Mouse (Mus musculus) limb, embryonic 11.5 days (tissue): ENCODE measurements around the gene Kif17. TPM values are rescaled to one million over a fixed set of nuclear protein-coding genes. Genes with fewer than 3 reads are reported as not detected.

ENCODE experiments used
- ATAC-seq: fragments of 200-750 bp; cut with Nextera tagmentation; 2 replicates; pipeline ENCODE4 v1.8.0; 2017; ENCODE audit warnings: low read depth; ENCODE audit not compliant: insufficient number of reproducible peaks, low FRiP score, low TSS enrichment
- DNase-seq: peaks from one replicate; pipeline ENCODE4 v3.0.0-alpha.2; 2015; ENCODE audit warnings: low spot score
- H3K27ac ChIP-seq: fragments of 300-500 bp; sonication (generic); replicated peaks from 2 replicates; pipeline ENCODE4 v1.5.1; 2014; ENCODE audit warnings: low read depth, mild to moderate bottlenecking, low read length
- H3K27me3 ChIP-seq: fragments of 300-500 bp; sonication (generic); 2 replicates; pipeline ENCODE4 v1.6.1; 2014; ENCODE audit warnings: mild to moderate bottlenecking, low read length, mixed read lengths; ENCODE audit not compliant: control insufficient read depth, insufficient read depth
- H3K36me3 ChIP-seq: fragments of 300-500 bp; sonication (generic); 2 replicates; pipeline ENCODE4 v1.6.1; 2014; ENCODE audit warnings: mild to moderate bottlenecking, low read length, moderate library complexity, mixed read lengths; ENCODE audit not compliant: control insufficient read depth, insufficient read depth
- H3K4me1 ChIP-seq: fragments of 300-500 bp; sonication (generic); 2 replicates; pipeline ENCODE4 v1.6.1; 2014; ENCODE audit warnings: low read length, mixed read lengths; ENCODE audit not compliant: control insufficient read depth, insufficient read depth
- H3K4me2 ChIP-seq: fragments of 300-500 bp; sonication (generic); 2 replicates; pipeline ENCODE4 v1.6.1; 2014; ENCODE audit warnings: low read depth, mild to moderate bottlenecking, moderate library complexity; ENCODE audit not compliant: severe bottlenecking
- H3K4me3 ChIP-seq: fragments of 300-500 bp; sonication (generic); 2 replicates; pipeline ENCODE4 v1.5.1; 2014; ENCODE audit warnings: low read depth, low read length
- H3K9ac ChIP-seq: fragments of 300-500 bp; sonication (generic); 2 replicates; pipeline ENCODE4 v1.6.1; 2014; ENCODE audit warnings: mild to moderate bottlenecking, low read length
- H3K9me3 ChIP-seq: fragments of 300-500 bp; sonication (generic); 2 replicates; pipeline ENCODE4 v1.6.1; 2016; ENCODE audit warnings: low read length; ENCODE audit not compliant: control insufficient read depth
- WGBS: fragments of 180-500 bp; shearing (Covaris S2); extraction: QIAGEN DNeasy Blood & Tissue Kit; methylation state at CpG from one replicate; pipeline ENCODE4 v1.1.7; 2014; 5-methylcytosine and 5-hydroxymethylcytosine counted together
- polyA plus RNA-seq: library from polyadenylated mRNA; unstranded; fragments of >200 nt; fragmentation: Nextera tagmentation; extraction: Ambion mirVana; gene quantifications from 2 replicates; pipeline ENCODE4 v1.2.1, GENCODE M21; 2014

Kif17 gene
- polyA plus RNA-seq, result 0.68 and 0.70 TPM in 2 replicates

DNA sequence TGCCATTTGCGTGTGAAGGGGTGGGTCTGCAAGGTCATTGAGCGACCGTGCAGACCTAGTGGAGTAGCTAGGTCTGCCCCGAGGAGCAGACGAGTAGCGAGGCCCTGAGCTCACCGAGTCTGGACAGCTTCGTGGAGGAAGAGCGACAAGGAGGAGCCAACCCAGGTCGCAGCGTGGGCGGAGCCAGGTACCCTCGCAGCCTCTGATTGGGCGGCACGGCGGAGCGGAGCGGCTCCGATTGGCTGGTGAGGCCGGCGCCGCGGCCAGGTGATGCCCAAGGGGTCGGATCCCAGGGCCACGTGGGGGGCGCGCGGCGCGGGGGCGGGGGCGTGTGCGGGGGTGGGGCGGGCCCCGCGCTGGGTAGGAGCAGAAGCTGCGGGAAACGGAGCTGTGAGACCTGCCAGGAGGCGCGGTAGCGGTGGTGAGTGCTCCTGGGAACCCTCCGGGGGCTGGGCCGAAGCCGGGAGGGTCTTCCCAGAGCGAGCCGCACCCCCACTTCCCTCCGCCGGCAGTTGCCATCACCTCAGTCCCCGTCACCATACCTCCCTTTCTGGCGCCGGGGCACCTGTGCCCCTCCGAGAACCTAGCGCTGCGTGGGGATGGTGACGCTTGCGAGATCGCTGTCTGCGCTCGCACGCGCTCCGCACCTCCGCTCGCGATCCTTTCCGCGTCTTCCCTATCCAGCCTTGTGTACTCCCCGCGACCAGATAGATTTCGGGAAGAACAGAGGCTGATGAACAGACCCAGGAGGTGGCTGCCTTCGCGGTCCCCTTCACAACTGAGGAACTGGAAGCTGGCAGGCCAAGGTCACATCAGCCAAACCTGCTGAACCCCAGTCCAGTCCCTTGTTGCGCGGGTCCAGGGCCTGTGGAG, at the start of gene Kif17, which contains the start of gene Sh2d5:
TSS of gene Kif17 (plus strand) at position 348 of the 873 bp plus-strand sequence.
TSS of gene Sh2d5 (plus strand) at position 316 of the 873 bp plus-strand sequence.
- no peaks in the 10 kb centered on the region for H3K9me3 ChIP-seq
- H3K4me3 ChIP-seq, result peak within 1 kb of the TSS; percentile 49
- peak within 1 kb of the TSS; percentile 34; the same call in 1 of the 2 replicates for H3K9ac ChIP-seq
- peak within 1 kb of the TSS; percentile 93 for H3K4me2 ChIP-seq
- H3K27ac ChIP-seq, result no peak within 1 kb of the TSS
- peaks cover 35% of the 10 kb centered on the region for H3K4me1 ChIP-seq
- H3K27me3 ChIP-seq, result peaks cover 20% of the 10 kb centered on the region
- H3K36me3 ChIP-seq, result peaks cover 10% of the 10 kb centered on the region
- WGBS, result 1% methylated on average over 61 of the region's 74 CpGs
- peak; percentile 80 for ATAC-seq
- DNase-seq, result peak; percentile 89

DNA sequence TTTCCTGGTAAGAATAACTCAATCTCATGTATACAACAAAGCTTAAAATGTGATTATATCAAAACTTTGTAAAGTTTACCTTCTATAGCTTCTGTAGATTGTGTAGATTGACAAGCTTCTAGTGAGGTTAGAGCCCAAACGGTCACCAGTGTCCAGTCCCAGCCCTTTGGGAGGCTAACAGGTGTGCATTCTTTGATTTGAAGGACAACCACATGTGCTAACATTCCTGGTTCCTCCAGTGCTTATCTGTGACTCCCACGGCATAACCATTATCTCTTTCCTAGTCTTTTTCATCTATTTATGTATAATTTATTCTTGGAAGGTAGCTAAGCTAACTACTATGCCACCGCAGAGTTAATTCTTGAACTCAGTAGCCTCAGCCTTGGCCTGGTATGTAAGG, 49.5 kb upstream of the Kif17 start:
- Histone ChIP-seq H3K9me3 (no peaks in the 10 kb centered on the region), H3K9ac (no peak overlapping the region), H3K27ac (no peak overlapping the region), H3K27me3 (no peaks in the 10 kb centered on the region), H3K4me3 (no peak overlapping the region), H3K4me2 (no peak overlapping the region), H3K4me1 (no peaks in the 10 kb centered on the region), H3K36me3 (peaks cover 33% of the 10 kb centered on the region; the same call in 1 of the 2 replicates)
- 87% methylated on average over 3 of the region's 3 CpGs for WGBS
- no peak for ATAC-seq
- no peak for DNase-seq

DNA sequence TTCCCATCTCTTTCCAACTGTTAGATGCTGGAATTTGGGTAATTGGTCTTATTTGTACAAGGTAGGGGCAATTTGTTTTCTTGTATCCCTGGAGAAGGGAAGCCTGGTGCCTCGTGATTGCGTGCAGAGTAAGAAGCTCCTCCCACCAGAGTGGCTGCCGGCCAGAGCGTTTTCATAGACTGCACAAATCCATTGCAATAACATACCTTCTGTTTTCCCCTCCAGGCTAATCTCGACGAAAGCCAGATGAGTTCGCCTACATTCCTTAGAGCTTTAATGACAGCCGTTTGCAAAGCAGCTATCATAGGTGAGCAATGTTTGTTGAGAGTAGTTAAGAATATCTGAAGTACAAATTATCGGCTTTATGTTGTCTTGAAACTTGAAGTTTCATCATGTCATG, 48.5 kb upstream of the Kif17 start:
- Histone ChIP-seq H3K9me3 (no peaks in the 10 kb centered on the region), H3K27ac (no peak overlapping the region), H3K4me3 (no peak overlapping the region), H3K27me3 (no peaks in the 10 kb centered on the region), H3K9ac (no peak overlapping the region), H3K4me1 (no peaks in the 10 kb centered on the region), H3K4me2 (no peak overlapping the region), H3K36me3 (peaks cover 27% of the 10 kb centered on the region; the same call in 1 of the 2 replicates)
- DNase-seq, result no peak
- ATAC-seq, result no peak
- WGBS, result 79% methylated on average over 9 of the region's 9 CpGs

DNA sequence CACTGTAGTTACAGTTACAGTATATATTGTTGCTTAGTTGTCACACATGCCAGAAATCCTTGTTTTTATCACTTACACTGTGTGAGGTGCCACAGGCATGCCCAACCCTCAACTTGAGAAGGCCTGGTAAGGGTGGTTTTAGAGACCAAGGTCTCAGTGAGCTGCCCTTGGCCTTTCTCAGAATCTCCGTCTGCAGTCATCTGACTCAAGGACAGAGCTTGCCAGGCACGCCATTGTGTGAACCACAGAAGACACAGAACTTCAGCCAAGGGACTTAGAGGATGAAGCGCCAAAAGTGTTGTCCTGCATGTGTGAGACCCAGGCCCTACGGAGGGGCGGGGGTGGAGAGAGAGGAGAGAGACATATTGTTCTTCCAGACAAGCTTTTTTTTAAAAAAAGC, 40.1 kb upstream of the Kif17 start:
- WGBS, result 91% methylated on average over 5 of the region's 5 CpGs
- H3K27ac ChIP-seq, result no peak overlapping the region
- no peaks in the 10 kb centered on the region for H3K27me3 ChIP-seq
- peaks cover 5% of the 10 kb centered on the region; the same call in 1 of the 2 replicates for H3K36me3 ChIP-seq
- no peaks in the 10 kb centered on the region for H3K9me3 ChIP-seq
- no peak overlapping the region for H3K9ac ChIP-seq
- H3K4me3 ChIP-seq, result no peak overlapping the region
- no peak for DNase-seq
- no peak overlapping the region for H3K4me2 ChIP-seq
- no peak for ATAC-seq
- no peaks in the 10 kb centered on the region for H3K4me1 ChIP-seq

DNA sequence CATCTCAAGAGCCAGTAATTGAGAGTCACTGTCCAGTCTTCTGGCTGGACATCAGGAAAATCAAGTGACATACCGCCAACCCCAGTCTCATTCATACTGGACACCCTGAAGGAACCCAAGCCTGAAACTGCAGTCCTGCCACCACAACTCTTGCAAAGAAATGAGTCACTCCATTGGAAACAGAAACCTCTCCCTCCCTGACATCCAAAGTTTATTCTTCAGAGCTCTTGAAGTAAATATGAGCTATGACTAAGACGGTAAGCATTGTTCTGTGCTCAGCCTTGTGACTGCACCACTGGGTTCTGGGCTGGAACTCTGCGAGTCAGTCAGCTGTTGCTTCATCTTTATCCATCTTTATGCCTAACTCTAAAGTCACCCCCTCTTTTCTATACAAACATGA, 36.4 kb upstream of the Kif17 start:
- no peak for DNase-seq
- no peak for ATAC-seq
- Histone ChIP-seq H3K27me3 (no peaks in the 10 kb centered on the region), H3K9me3 (no peaks in the 10 kb centered on the region), H3K4me1 (peaks cover 7% of the 10 kb centered on the region), H3K4me2 (no peak overlapping the region), H3K9ac (no peak overlapping the region), H3K4me3 (no peak overlapping the region), H3K27ac (no peak overlapping the region), H3K36me3 (peaks cover 5% of the 10 kb centered on the region; the same call in 1 of the 2 replicates)
- 85% methylated on average over 3 of the region's 3 CpGs for whole genome bisulfite sequencing

DNA sequence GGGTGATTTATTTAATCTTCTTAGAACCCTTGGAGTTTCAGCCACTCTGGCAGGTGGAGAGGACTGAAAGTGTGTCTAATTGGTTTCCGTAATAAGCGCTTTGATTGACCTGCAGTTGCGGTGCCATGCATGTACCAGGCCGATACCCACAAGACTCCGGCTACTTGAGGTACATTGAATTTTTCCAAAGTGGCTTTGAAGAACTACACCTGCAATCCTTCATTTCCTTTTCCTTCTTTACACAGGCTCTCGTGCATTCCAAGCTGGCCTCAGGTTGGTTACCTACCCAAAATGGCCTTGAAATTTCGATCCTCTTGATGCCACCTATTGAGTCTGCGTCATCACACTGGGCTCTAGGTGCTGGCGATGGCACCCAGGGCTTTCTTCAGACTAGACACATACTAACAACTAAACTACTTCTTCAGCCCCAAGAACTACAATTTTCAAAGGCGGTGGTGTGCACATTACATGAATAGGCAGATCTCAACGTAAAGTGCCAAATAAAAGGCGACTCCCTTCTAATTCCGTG, 34.5 kb upstream of the Kif17 start:
- DNase-seq (no peak), ATAC-seq (no peak)
- no peaks in the 10 kb centered on the region for H3K9me3 ChIP-seq
- H3K4me1 ChIP-seq, result peaks cover 7% of the 10 kb centered on the region
- peak overlapping the region; percentile 79 for H3K4me2 ChIP-seq
- no peaks in the 10 kb centered on the region for H3K27me3 ChIP-seq
- 50% methylated on average over 13 of the region's 13 CpGs for WGBS
- peak overlapping the region; percentile 97 for H3K27ac ChIP-seq
- no peaks in the 10 kb centered on the region for H3K36me3 ChIP-seq
- peak overlapping the region; percentile 94 for H3K4me3 ChIP-seq
- peak overlapping the region; percentile 97 for H3K9ac ChIP-seq

DNA sequence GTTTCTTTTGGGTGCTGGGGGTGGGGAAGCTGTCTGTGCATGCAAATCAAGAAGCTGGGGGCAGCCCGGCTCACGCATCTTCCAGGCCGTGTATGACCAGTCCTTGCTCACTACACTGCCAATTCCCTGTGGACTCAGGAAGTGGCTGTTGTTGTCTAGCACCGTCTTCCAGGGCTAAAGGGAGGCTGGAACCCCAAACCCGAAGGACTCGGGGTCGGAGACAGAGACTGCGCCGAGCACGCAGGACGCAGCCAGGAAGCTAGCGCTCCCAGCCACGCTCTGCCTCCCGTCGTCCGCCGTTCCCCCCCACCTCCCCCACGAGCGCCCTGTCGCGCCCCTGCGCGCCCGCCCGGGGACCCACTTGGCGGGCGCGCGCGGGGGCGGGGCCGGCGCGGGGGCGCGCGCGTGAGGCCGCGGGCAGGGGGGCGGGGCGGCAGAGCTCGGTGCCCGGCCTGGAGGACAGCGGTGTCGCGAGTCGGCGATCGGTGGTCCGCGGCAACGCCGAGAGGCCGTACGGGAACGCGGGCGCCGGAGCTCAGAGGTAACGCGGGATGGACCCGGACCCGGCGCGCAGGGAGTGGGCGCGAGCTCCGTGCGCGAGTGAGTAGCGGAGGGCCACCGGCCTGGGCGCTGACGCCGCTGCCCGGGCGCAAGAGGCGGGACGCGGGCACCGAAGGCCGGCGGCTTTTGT, 33.9 kb upstream of the Kif17 start, which contains the start of gene Hp1bp3:
TSS of gene Hp1bp3 (plus strand) at position 97 of the 691 bp plus-strand sequence.
- H3K9me3 ChIP-seq, result no peaks in the 10 kb centered on the region
- H3K4me1 ChIP-seq, result peaks cover 7% of the 10 kb centered on the region
- no peaks in the 10 kb centered on the region for H3K36me3 ChIP-seq
- peak within 1 kb of the TSS; percentile 94 for H3K4me3 ChIP-seq
- peak within 1 kb of the TSS; percentile 97 for H3K27ac ChIP-seq
- H3K4me2 ChIP-seq, result peak within 1 kb of the TSS; percentile 84
- peak; percentile 61 for ATAC-seq
- peak; percentile 85 for DNase-seq
- H3K27me3 ChIP-seq, result no peaks in the 10 kb centered on the region
- H3K9ac ChIP-seq, result peak within 1 kb of the TSS; percentile 97
- WGBS, result under 1% methylated on average over 33 of the region's 84 CpGs

DNA sequence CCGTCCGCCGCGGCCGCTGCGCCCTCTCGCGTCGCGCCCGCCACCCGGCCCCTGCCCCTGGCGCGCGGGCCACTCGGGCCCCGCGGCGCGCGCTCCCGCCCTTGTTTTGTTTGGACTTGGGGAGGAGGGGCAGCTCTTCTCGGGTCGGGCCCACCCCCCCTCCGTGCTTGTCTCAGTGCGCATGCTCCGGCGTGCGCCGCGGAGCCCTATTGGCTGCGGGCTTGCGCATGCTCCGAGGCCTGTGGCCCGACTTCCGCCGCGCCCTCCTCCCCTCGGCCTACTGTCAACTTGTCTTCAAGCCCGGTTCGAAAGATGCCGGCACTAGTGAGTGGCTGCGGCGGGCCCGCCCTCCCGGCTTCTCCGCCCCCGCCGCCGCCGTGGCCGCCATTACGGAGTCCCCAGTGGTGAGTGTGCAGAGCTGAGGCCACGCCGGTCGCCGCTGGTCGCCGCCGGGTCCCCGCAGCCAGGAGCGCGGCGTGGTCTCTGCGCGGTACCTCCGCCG, 33.3 kb upstream of the Kif17 start:
- Histone ChIP-seq H3K4me1 (peaks cover 7% of the 10 kb centered on the region), H3K36me3 (no peaks in the 10 kb centered on the region), H3K27me3 (no peaks in the 10 kb centered on the region), H3K27ac (peak overlapping the region; percentile 97), H3K4me3 (peak overlapping the region; percentile 94), H3K9me3 (no peaks in the 10 kb centered on the region), H3K4me2 (peak overlapping the region; percentile 84), H3K9ac (peak overlapping the region; percentile 97)
- ATAC-seq, result peak; percentile 93
- WGBS, result under 1% methylated on average over 58 of the region's 68 CpGs
- DNase-seq, result peak; percentile 99
